Mouse (Mus musculus): Measurements from ENCODE around the gene Nicn1. TPM values are rescaled to one million over a fixed set of nuclear protein-coding genes. Genes with fewer than 3 reads are reported as not detected.
"Not testable (repeated sequence)": the region's sequence is repeated elsewhere in the genome, so short reads cannot be mapped to it uniquely, and the experiment has no call there.

Gene Nicn1
- polyA plus RNA-seq, 1 experiment from 2014 or later: 136 TPM

DNA sequence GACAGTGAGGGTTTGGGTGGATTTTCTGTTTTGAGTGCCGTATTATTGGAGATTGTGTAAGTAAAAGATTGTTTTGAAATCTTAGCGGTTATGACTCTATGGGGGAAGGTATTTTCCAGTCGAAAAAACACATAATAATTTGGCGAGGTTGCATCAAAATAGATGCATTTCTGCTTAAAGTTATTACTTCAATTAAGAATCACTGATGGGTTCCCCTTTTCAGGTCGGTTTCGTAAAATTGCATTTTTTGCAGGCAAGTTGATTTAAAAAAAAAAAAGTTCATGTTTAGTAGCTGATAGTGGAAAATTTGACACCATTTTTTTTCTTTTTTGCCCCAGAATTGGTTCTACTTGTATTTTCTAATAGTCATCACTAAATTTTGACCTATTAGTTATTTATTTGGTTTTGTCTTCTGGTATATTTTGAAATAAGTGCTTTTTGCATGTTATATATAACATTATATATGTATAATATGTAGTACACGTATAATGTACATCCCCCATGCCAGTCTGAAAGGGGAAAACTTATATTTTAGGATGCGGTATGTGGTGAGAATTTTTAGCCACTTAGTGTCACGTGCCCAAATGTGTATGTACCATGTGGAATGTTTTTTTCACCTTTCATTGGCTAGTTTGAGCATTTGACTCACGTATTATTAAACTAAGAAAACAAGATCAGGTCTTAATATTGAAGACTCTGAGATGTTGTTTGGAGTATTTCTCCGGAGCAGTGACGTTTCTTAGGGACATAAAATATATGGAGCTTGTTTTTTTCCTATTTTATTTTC lies 17.0 kb downstream of the Nicn1 start:
- Histone ChIP-seq H3K36me3 (peaks cover 20% of the 10 kb centered on the region), H3K4me2 (peak overlapping the region; percentile 61), H3K27me3 (replicated peaks) (no peaks in the 10 kb centered on the region), H3K4me1 (peaks cover 61% of the 10 kb centered on the region), H3K4me3 (replicated peaks) (peak overlapping the region; percentile 83), H3K9me3 (replicated peaks) (no peaks in the 10 kb centered on the region), H3K9ac (replicated peaks) (peak overlapping the region; percentile 92), H3K27ac (replicated peaks) (peak overlapping the region; percentile 97)
- ATAC-seq (ENCODE audit: low FRiP score): no peak
- WGBS: 19% methylated on average over 12 of the region's 12 CpGs

DNA sequence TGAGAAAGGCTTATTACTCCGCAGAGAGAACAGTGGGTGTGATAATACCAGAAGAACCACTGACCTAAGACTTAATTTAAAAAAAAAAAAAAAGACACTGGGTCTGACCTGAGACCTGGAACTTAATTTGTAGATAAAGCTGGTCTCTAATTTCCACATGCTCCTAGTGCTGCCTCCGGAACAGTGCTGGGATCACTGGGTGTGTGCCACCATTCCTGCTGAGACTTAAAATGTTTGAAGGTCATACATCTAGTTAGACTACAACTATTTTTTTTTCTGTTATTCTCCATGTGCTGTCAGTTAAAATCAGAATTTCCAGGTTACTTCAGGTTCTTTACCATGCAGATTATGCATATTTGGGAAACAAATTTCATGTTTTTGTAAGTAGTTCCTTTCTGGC lies 17.9 kb downstream of the Nicn1 start:
- Histone ChIP-seq H3K9me3 (replicated peaks) (no peaks in the 10 kb centered on the region), H3K4me3 (replicated peaks) (peak overlapping the region; percentile 29), H3K9ac (replicated peaks) (peak overlapping the region; percentile 24; the same call in 1 of the 2 replicates), H3K27ac (replicated peaks) (no peak overlapping the region), H3K27me3 (replicated peaks) (no peaks in the 10 kb centered on the region), H3K36me3 (peaks cover 11% of the 10 kb centered on the region), H3K4me2 (peak overlapping the region; percentile 61), H3K4me1 (peaks cover 59% of the 10 kb centered on the region)
- ATAC-seq (ENCODE audit: low FRiP score): no peak
- 62% methylated on average over 2 of the region's 2 CpGs for WGBS

DNA sequence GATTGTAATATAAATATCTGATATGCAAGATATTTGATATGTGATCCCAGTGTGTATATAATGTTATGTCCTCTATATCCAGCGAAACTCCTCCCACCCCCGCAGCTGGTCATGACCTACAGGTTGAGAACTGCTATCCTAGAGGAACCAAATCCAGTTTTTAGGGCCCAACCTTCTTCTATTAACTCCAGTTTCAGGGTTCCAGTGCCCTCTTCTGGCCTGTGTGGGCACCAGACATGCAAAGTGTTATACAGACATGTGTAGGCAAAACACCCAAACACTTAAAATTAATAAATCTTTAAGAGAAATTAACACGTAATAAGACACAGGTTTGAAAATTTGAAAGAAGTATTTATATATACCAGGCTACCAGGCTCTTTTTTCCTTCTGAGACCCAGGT lies 27.3 kb downstream of the Nicn1 start:
- no peak for ATAC-seq (ENCODE audit: low FRiP score)
- Histone ChIP-seq H3K4me1 (no peaks in the 10 kb centered on the region), H3K9ac (replicated peaks) (no peak overlapping the region), H3K9me3 (replicated peaks) (no peaks in the 10 kb centered on the region), H3K36me3 (peaks cover 4% of the 10 kb centered on the region; the same call in 1 of the 2 replicates), H3K4me3 (replicated peaks) (no peak overlapping the region), H3K27ac (replicated peaks) (no peak overlapping the region), H3K4me2 (no peak overlapping the region), H3K27me3 (replicated peaks) (no peaks in the 10 kb centered on the region)
- over 99% methylated on average over 3 of the region's 3 CpGs for WGBS

DNA sequence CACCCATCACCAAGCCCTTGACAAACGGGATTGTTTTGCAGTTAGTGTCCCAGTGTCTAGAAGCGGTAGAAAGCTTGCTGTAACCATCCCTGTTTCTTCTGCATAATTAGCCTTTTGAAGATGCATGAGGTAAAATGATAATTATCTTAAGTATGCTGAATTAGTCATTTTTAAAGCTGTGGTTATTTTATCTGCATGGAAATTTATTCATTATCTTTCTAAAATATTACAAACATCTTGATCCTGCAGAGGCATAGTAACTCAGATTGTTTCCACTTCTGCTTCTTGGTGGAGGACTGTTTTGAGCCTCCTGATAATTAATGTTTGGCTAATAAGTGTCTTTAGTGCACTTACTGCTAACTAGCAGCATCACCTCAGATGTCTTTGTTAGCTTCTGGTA lies 28.2 kb downstream of the Nicn1 start:
- H3K4me1 ChIP-seq: no peaks in the 10 kb centered on the region
- WGBS: 75% methylated on average over 2 of the region's 2 CpGs
- no peaks in the 10 kb centered on the region for H3K27me3 ChIP-seq (replicated peaks)
- no peak overlapping the region for H3K4me2 ChIP-seq
- H3K27ac ChIP-seq (replicated peaks): no peak overlapping the region
- H3K9ac ChIP-seq (replicated peaks): no peak overlapping the region
- no peak for ATAC-seq (ENCODE audit: low FRiP score)
- H3K9me3 ChIP-seq (replicated peaks): no peaks in the 10 kb centered on the region
- no peak overlapping the region for H3K4me3 ChIP-seq (replicated peaks)
- peaks cover 4% of the 10 kb centered on the region; the same call in 1 of the 2 replicates for H3K36me3 ChIP-seq

DNA sequence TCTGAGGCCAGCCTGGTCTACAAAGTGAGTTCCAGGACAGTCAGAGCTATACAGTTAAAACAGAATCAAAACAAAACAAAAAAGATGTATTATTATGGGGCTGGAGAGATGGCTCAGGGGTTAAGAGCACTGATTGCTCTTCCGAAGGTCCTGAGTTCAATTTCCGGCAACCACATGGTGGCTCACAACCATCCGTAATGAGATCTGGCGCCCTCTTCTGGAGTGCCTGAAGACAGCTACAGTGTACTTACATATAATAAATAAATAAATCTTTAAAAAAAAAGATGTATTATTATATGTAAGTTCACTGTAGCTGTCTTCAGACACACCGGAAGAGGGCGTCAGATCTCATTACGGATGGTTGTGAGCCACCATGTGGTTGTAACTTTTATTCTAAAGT lies 31.8 kb downstream of the Nicn1 start:
- not testable (repeated sequence) for ATAC-seq (ENCODE audit: low FRiP score); H3K36me3 ChIP-seq; H3K4me2 ChIP-seq; H3K4me3 ChIP-seq (replicated peaks); H3K27me3 ChIP-seq (replicated peaks); H3K9ac ChIP-seq (replicated peaks); H3K27ac ChIP-seq (replicated peaks); H3K9me3 ChIP-seq (replicated peaks); H3K4me1 ChIP-seq
- WGBS: 94% methylated on average over 7 of the region's 7 CpGs

DNA sequence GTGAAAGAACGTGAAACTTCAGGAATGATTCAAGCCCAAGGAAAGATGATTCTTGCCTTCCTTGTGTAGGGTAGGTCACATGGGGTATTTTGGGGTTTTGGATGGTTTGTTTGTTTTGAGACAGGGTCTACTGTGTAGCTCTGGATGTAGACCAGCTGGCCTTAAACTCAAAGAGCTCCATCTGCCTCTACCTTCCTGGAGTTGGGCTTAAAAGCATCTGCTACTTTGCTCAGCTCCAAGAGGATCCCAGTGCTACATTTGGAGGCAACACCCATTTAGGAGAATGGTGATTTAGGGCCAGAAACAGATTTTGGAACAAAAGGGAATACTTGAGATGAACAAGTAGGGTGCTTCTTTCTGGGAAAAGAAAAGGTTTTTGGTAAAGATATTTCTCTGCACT lies 34.6 kb downstream of the Nicn1 start:
- peaks cover 27% of the 10 kb centered on the region for H3K36me3 ChIP-seq

DNA sequence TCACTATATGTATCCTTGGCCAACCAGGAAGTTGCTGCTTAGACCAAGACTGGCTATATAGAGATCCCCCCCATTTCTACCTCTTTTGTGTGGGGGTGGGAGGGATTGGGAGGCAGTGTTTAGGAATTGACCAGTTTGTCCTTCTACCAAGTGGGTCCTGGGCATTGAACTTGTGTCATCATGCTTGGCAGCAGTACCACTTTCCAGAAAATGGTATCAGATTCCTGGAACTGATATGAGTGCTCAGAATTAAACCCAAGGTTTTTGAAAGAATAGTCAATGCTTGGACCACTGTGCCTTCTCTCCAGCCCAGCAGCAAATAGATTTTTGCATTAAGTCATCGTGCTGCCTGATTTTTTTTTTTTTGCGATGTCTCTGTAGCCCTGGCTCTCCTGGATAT lies 35.6 kb downstream of the Nicn1 start:
- WGBS: 98% methylated on average over 2 of the region's 2 CpGs

More for the DNA sequence above, 34.6 kb downstream of the Nicn1 start:
- H3K4me2 ChIP-seq: no peak overlapping the region
- H3K9ac ChIP-seq (replicated peaks): no peak overlapping the region
- H3K27me3 ChIP-seq (replicated peaks): no peaks in the 10 kb centered on the region
- ATAC-seq (ENCODE audit: low FRiP score): no peak
- no peak overlapping the region for H3K4me3 ChIP-seq (replicated peaks)
- H3K27ac ChIP-seq (replicated peaks): no peak overlapping the region
- H3K4me1 ChIP-seq: no peaks in the 10 kb centered on the region
- 97% methylated on average over 1 of the region's 1 CpGs for WGBS
- H3K9me3 ChIP-seq (replicated peaks): no peaks in the 10 kb centered on the region

DNA sequence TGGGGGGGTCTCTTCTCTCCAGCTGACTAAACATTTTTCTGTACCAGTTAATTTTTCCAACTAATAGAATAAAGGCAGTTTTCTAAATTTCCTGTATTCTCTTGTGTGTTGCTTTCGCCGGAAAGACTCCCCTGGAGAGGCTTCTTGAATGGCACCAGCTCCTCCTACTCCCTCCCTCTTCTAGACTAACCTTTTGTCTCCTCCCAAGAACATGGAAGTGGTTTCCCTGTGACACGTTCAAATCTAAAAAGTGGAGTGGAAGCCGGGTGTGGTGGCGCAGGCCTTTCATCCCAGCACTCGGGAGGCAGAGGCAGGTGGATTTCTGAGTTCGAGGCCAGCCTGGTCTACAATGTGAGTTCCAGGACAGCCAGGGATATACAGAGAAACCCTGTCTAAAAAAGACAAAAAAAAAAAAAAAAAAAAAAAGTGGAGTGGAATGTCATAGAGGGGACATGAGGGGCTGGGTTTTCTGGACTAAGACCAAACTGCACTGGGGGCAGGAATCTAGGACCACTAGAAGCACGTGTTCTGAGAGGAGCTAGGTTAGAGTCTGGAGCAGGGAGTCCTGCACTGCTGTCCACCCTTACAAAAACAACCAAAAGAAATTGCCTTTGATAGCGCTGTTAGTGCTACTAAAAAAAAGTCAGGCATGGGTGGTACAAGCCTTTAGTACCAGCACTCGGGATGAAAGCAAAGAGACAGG lies 47.8 kb downstream of the Nicn1 start:
- no peak for ATAC-seq (ENCODE audit: low FRiP score)
- 68% methylated on average over 10 of the region's 10 CpGs for WGBS
- H3K4me3 ChIP-seq (replicated peaks): peak overlapping the region; percentile 74

More for the DNA sequence above, 35.6 kb downstream of the Nicn1 start:
- ATAC-seq (ENCODE audit: low FRiP score): no peak
- H3K27me3 ChIP-seq (replicated peaks): no peaks in the 10 kb centered on the region
- H3K4me3 ChIP-seq (replicated peaks): no peak overlapping the region
- peaks cover 34% of the 10 kb centered on the region for H3K36me3 ChIP-seq
- no peak overlapping the region for H3K9ac ChIP-seq (replicated peaks)
- no peaks in the 10 kb centered on the region for H3K9me3 ChIP-seq (replicated peaks)
- H3K4me2 ChIP-seq: no peak overlapping the region
- no peak overlapping the region for H3K27ac ChIP-seq (replicated peaks)
- H3K4me1 ChIP-seq: no peaks in the 10 kb centered on the region

DNA sequence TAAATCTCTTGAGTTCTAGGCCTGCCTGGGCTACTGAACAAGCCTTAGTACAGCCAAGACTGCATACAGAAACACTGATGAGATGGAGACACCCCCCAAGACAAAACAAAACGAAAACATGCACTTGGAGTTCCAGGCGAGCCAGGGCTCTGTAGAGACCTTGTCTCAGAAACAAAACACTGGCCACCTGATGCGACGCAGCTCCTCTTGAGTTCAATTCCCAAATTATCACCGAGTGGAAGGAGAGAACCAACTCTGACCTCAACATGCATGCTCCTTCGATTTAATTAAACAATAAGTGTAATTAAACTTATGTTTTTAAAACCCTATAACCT lies 48.3 kb downstream of the Nicn1 start:
- 27% methylated on average over 6 of the region's 6 CpGs for WGBS
- H3K27me3 ChIP-seq (replicated peaks): no peaks in the 10 kb centered on the region
- peak overlapping the region; percentile 94 for H3K27ac ChIP-seq (replicated peaks)
- H3K9ac ChIP-seq (replicated peaks): peak overlapping the region; percentile 84
- H3K4me1 ChIP-seq: peaks cover 29% of the 10 kb centered on the region
- ATAC-seq (ENCODE audit: low FRiP score): no peak
- H3K4me3 ChIP-seq (replicated peaks): peak overlapping the region; percentile 74
- peak overlapping the region; percentile 71 for H3K4me2 ChIP-seq
- peaks cover 18% of the 10 kb centered on the region for H3K36me3 ChIP-seq
- no peaks in the 10 kb centered on the region for H3K9me3 ChIP-seq (replicated peaks)

More for the DNA sequence above, 47.8 kb downstream of the Nicn1 start:
- Histone ChIP-seq H3K4me1 (peaks cover 29% of the 10 kb centered on the region), H3K9ac (replicated peaks) (no peak overlapping the region), H3K36me3 (peaks cover 22% of the 10 kb centered on the region), H3K27ac (replicated peaks) (peak overlapping the region; percentile 94), H3K9me3 (replicated peaks) (no peaks in the 10 kb centered on the region), H3K27me3 (replicated peaks) (no peaks in the 10 kb centered on the region), H3K4me2 (peak overlapping the region; percentile 71)

DNA sequence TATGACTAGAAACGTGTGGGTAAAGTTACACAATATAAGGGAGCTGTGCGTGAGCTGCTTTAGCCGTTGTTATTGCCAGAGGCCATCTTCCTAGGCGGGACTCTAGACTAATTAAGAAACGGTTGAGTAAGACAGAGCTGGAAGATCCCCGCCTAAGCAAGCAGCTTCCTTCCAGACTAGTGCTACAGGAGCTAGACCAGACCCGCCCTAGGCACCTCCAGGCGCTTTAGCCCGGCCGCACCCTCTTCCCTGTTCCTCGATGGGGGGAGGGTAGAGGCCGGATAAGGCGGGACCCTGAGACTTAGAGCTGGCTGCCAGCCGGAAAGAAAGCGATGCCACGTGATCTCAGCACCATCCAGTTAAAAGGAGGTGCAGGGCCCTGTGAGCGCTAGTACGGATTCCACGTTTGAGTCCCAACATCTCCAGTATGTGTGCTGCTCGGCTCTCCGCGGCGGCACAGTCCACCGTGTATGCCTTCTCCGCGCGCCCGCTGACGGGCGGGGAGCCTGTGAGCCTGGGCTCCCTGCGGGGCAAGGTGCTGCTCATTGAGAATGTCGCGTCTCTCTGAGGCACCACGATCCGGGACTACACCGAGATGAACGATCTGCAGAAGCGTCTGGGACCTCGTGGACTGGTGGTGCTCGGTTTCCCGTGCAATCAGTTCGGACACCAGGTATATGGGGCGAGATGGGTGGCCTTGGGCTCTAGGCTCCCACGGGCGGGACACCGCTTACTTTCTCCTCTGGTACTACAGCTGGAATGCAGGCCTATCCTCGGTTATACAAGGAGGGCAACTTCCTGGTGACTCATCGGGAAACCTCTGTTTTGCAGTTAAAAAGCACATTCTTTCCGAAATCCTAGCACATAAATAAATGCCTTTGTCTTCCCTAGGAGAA lies 48.9 kb downstream of the Nicn1 start, which contains the start of gene Gpx1:
Gpx1 (plus strand) TSS at position 18 of the 896 bp plus-strand sequence.
- H3K4me2 ChIP-seq: peak within 1 kb of the TSS; percentile 71
- H3K9me3 ChIP-seq (replicated peaks): no peaks in the 10 kb centered on the region
- peak within 1 kb of the TSS; percentile 94 for H3K27ac ChIP-seq (replicated peaks)
- peaks cover 29% of the 10 kb centered on the region for H3K4me1 ChIP-seq
- WGBS: under 1% methylated on average over 49 of the region's 49 CpGs
- peak within 1 kb of the TSS; percentile 84 for H3K9ac ChIP-seq (replicated peaks)
- H3K4me3 ChIP-seq (replicated peaks): peak within 1 kb of the TSS; percentile 74
- H3K36me3 ChIP-seq: peaks cover 18% of the 10 kb centered on the region
- no peaks in the 10 kb centered on the region for H3K27me3 ChIP-seq (replicated peaks)
- ATAC-seq (ENCODE audit: low FRiP score): peak; percentile 96

DNA sequence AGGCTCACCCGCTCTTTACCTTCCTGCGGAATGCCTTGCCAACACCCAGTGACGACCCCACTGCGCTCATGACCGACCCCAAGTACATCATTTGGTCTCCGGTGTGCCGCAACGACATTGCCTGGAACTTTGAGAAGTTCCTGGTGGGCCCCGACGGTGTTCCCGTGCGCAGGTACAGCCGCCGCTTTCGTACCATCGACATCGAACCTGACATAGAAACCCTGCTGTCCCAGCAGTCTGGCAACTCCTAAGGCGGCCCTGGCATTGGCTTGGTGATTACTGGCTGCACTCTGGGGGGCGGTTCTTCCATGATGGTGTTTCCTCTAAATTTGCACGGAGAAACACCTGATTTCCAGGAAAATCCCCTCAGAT lies 49.6 kb downstream of the Nicn1 start:
- H3K9me3 ChIP-seq (replicated peaks): no peaks in the 10 kb centered on the region
- WGBS: 11% methylated on average over 20 of the region's 20 CpGs
- H3K4me2 ChIP-seq: peak overlapping the region; percentile 71
- ATAC-seq (ENCODE audit: low FRiP score): peak; percentile 9; the same call in 1 of the 2 replicates
- no peaks in the 10 kb centered on the region for H3K27me3 ChIP-seq (replicated peaks)
- peak overlapping the region; percentile 84 for H3K9ac ChIP-seq (replicated peaks)
- H3K4me1 ChIP-seq: peaks cover 29% of the 10 kb centered on the region
- H3K27ac ChIP-seq (replicated peaks): peak overlapping the region; percentile 94
- H3K36me3 ChIP-seq: peaks cover 13% of the 10 kb centered on the region
- peak overlapping the region; percentile 74 for H3K4me3 ChIP-seq (replicated peaks)
